Mouse (Mus musculus): ENCODE data around the gene Gm3336. TPM values are rescaled to one million over a fixed set of nuclear protein-coding genes. Genes with fewer than 3 reads are reported as not detected.
A peak's percentile ranks its signal among the peaks of the same experiment; 100 is the strongest.

Gm3336 gene
- polyA plus RNA-seq, 1 experiment from 2014 or later: not detected

- 5% methylated on average over 31 of the region's 31 CpGs for WGBS
- H3K9me3 ChIP-seq: no peaks in the 10 kb centered on the region
- H3K4me3 ChIP-seq: peak overlapping the region; percentile 23
- peak overlapping the region; percentile 98 for H3K27ac ChIP-seq
- no peaks in the 10 kb centered on the region for H3K36me3 ChIP-seq
- ATAC-seq (ENCODE audit: insufficient number of reproducible peaks, low FRiP score, low TSS enrichment, low read depth): no peak
- peak overlapping the region; percentile 54 for H3K4me2 ChIP-seq
- H3K27me3 ChIP-seq: no peaks in the 10 kb centered on the region
- H3K9ac ChIP-seq: 0 out of 2 replicates have a peak overlapping the region, but pooled peaks have one; percentile 17
- peaks cover 58% of the 10 kb centered on the region for H3K4me1 ChIP-seq
Observed at GRCm38 (mm10) chr8:70696019-70696885, 22.1 kb upstream of the Gm3336 start.

GRCm38 (mm10) chr8:70696946-70697345 lies 21.4 kb upstream of the Gm3336 start:
- H3K4me1 ChIP-seq: peaks cover 57% of the 10 kb centered on the region
- WGBS: 23% methylated on average over 4 of the region's 4 CpGs
- no peaks in the 10 kb centered on the region for H3K27me3 ChIP-seq
- H3K9ac ChIP-seq: no peak overlapping the region
- no peak for ATAC-seq (ENCODE audit: insufficient number of reproducible peaks, low FRiP score, low TSS enrichment, low read depth)
- 0 out of 2 replicates have a peak, but pooled peaks cover 5% of the 10 kb centered on the region for H3K36me3 ChIP-seq
- peak overlapping the region; percentile 54 for H3K4me2 ChIP-seq
- H3K27ac ChIP-seq: peak overlapping the region; percentile 98
- H3K9me3 ChIP-seq: no peaks in the 10 kb centered on the region
- peak overlapping the region; percentile 23; the same call in 1 of the 2 replicates for H3K4me3 ChIP-seq

- no peaks in the 10 kb centered on the region for H3K9me3 ChIP-seq
- 0 out of 2 replicates have a peak, but pooled peaks cover 5% of the 10 kb centered on the region for H3K36me3 ChIP-seq
- H3K4me3 ChIP-seq: peak overlapping the region; percentile 71
- no peak overlapping the region for H3K9ac ChIP-seq
- H3K4me2 ChIP-seq: peak overlapping the region; percentile 53
- no peaks in the 10 kb centered on the region for H3K27me3 ChIP-seq
- WGBS: 63% methylated on average over 12 of the region's 12 CpGs
- H3K27ac ChIP-seq: peak overlapping the region; percentile 98
- ATAC-seq (ENCODE audit: insufficient number of reproducible peaks, low FRiP score, low TSS enrichment, low read depth): no peak
- peaks cover 57% of the 10 kb centered on the region for H3K4me1 ChIP-seq
Observed at GRCm38 (mm10) chr8:70697366-70698250, 20.7 kb upstream of the Gm3336 start.

GRCm38 (mm10) chr8:70698310-70699109 lies 19.8 kb upstream of the Gm3336 start, which contains the start of gene Jund:
Gene Jund (plus strand): TSS chr8:70698949.
- no peaks in the 10 kb centered on the region for H3K27me3 ChIP-seq
- H3K27ac ChIP-seq: peak within 1 kb of the TSS; percentile 98
- peak within 1 kb of the TSS; percentile 53 for H3K4me2 ChIP-seq
- H3K9ac ChIP-seq: peak within 1 kb of the TSS; percentile 98
- ATAC-seq (ENCODE audit: insufficient number of reproducible peaks, low FRiP score, low TSS enrichment, low read depth): peak; percentile 90
- H3K9me3 ChIP-seq: no peaks in the 10 kb centered on the region
- peaks cover 58% of the 10 kb centered on the region for H3K4me1 ChIP-seq
- peak within 1 kb of the TSS; percentile 71 for H3K4me3 ChIP-seq
- WGBS: under 1% methylated on average over 66 of the region's 69 CpGs
- 0 out of 2 replicates have a peak, but pooled peaks cover 5% of the 10 kb centered on the region for H3K36me3 ChIP-seq

GRCm38 (mm10) chr8:70699116-70699833 lies 19.1 kb upstream of the Gm3336 start:
- 0 out of 2 replicates have a peak, but pooled peaks cover 5% of the 10 kb centered on the region for H3K36me3 ChIP-seq
- peak overlapping the region; percentile 98 for H3K9ac ChIP-seq
- peak; percentile 5; the same call in 1 of the 2 replicates for ATAC-seq (ENCODE audit: insufficient number of reproducible peaks, low FRiP score, low TSS enrichment, low read depth)
- under 1% methylated on average over 87 of the region's 89 CpGs for WGBS
- no peaks in the 10 kb centered on the region for H3K9me3 ChIP-seq
- H3K4me3 ChIP-seq: peak overlapping the region; percentile 71
- H3K4me1 ChIP-seq: peaks cover 55% of the 10 kb centered on the region
- no peaks in the 10 kb centered on the region for H3K27me3 ChIP-seq
- H3K27ac ChIP-seq: peak overlapping the region; percentile 98
- peak overlapping the region; percentile 53 for H3K4me2 ChIP-seq

GRCm38 (mm10) chr8:70699834-70700554 lies 18.3 kb upstream of the Gm3336 start:
- Histone ChIP-seq H3K9me3 (no peaks in the 10 kb centered on the region), H3K27me3 (no peaks in the 10 kb centered on the region), H3K9ac (peak overlapping the region; percentile 98), H3K36me3 (0 out of 2 replicates have a peak, but pooled peaks cover 5% of the 10 kb centered on the region), H3K4me1 (peaks cover 52% of the 10 kb centered on the region), H3K27ac (peak overlapping the region; percentile 98), H3K4me2 (peak overlapping the region; percentile 53), H3K4me3 (peak overlapping the region; percentile 71)
- under 1% methylated on average over 58 of the region's 59 CpGs for WGBS
- no peak for ATAC-seq (ENCODE audit: insufficient number of reproducible peaks, low FRiP score, low TSS enrichment, low read depth)

GRCm38 (mm10) chr8:70700555-70700922 lies 17.8 kb upstream of the Gm3336 start:
- H3K27ac ChIP-seq: peak overlapping the region; percentile 98
- peak overlapping the region; percentile 53 for H3K4me2 ChIP-seq
- peaks cover 46% of the 10 kb centered on the region for H3K4me1 ChIP-seq
- H3K27me3 ChIP-seq: no peaks in the 10 kb centered on the region
- WGBS: 0% methylated on average over 17 of the region's 20 CpGs
- peak overlapping the region; percentile 71 for H3K4me3 ChIP-seq
- ATAC-seq (ENCODE audit: insufficient number of reproducible peaks, low FRiP score, low TSS enrichment, low read depth): no peak
- 0 out of 2 replicates have a peak, but pooled peaks cover 5% of the 10 kb centered on the region for H3K36me3 ChIP-seq
- no peaks in the 10 kb centered on the region for H3K9me3 ChIP-seq
- H3K9ac ChIP-seq: 0 out of 2 replicates have a peak overlapping the region, but pooled peaks have one; percentile 21

GRCm38 (mm10) chr8:70701048-70701981 lies 17.0 kb upstream of the Gm3336 start:
- 54% methylated on average over 10 of the region's 10 CpGs for WGBS

More at GRCm38 (mm10) chr8:70701048-70701981, 17.0 kb upstream of the Gm3336 start:
- Histone ChIP-seq H3K4me2 (peak overlapping the region; percentile 53), H3K27me3 (no peaks in the 10 kb centered on the region), H3K4me1 (peaks cover 38% of the 10 kb centered on the region), H3K36me3 (0 out of 2 replicates have a peak, but pooled peaks cover 5% of the 10 kb centered on the region), H3K9ac (0 out of 2 replicates have a peak overlapping the region, but pooled peaks have one; percentile 21), H3K9me3 (no peaks in the 10 kb centered on the region), H3K27ac (peak overlapping the region; percentile 98), H3K4me3 (peak overlapping the region; percentile 71)
- ATAC-seq (ENCODE audit: insufficient number of reproducible peaks, low FRiP score, low TSS enrichment, low read depth): no peak
